Mouse (Mus musculus) heart, embryonic 14.5 days (tissue): ENCODE measurements around the gene Rps6ka2. TPM values are rescaled to one million over a fixed set of nuclear protein-coding genes. Genes with fewer than 3 reads are reported as not detected.

Source experiments
- ATAC-seq: fragments of 200-750 bp; cut with Nextera tagmentation; 2 replicates; pipeline ENCODE4 v1.8.0; 2017; ENCODE audit warnings: low read depth, moderate TSS enrichment; ENCODE audit not compliant: insufficient number of reproducible peaks, insufficient read depth, low FRiP score
- H3K27ac ChIP-seq, 2 experiments: fragments of 200-500 bp in 1 of 2; fragments of 300-500 bp in 1 of 2; sonication (generic) in 1 of 2; replicated peaks in 1 of 2; 2 replicates each; pipeline ENCODE4 v1.5.1; 2012 to 2014; ENCODE audit warnings: low read depth in 2 of 2, low read length in 2 of 2, control low read depth in 1 of 2, mild to moderate bottlenecking in 1 of 2, mixed read lengths in 1 of 2; ENCODE audit not compliant: control insufficient read depth in 1 of 2, insufficient read depth in 1 of 2
- H3K27me3 ChIP-seq: fragments of 300-500 bp; sonication (generic); 2 replicates; pipeline ENCODE4 v1.6.1; 2014; ENCODE audit warnings: mild to moderate bottlenecking, low read length, control low read depth; ENCODE audit not compliant: control insufficient read depth, insufficient read depth
- H3K36me3 ChIP-seq: fragments of 300-500 bp; sonication (generic); 2 replicates; pipeline ENCODE4 v1.6.1; 2014; ENCODE audit warnings: mild to moderate bottlenecking, control low read depth, low read length, mixed read lengths; ENCODE audit not compliant: control insufficient read depth, insufficient read depth
- H3K4me1 ChIP-seq, 2 experiments: fragments of 200-500 bp in 1 of 2; fragments of 300-500 bp in 1 of 2; sonication (generic) in 1 of 2; 2 replicates each; pipeline ENCODE4 v1.6.1; 2012 to 2014; ENCODE audit warnings: low read length in 2 of 2, control low read depth in 1 of 2, mixed read lengths in 1 of 2; ENCODE audit not compliant: control insufficient read depth in 2 of 2, insufficient read depth in 2 of 2
- H3K4me2 ChIP-seq: fragments of 300-500 bp; sonication (generic); 2 replicates; pipeline ENCODE4 v1.6.1; 2014; ENCODE audit warnings: mild to moderate bottlenecking, low read length
- H3K4me3 ChIP-seq, 2 experiments: fragments of 200-500 bp in 1 of 2; fragments of 300-500 bp in 1 of 2; sonication (generic) in 1 of 2; 2 replicates each; pipeline ENCODE4 v1.5.1; 2012 to 2014; ENCODE audit warnings: low read length in 2 of 2, mild to moderate bottlenecking in 2 of 2, control low read depth in 1 of 2, low read depth in 1 of 2, moderate library complexity in 1 of 2; ENCODE audit not compliant: control insufficient read depth in 1 of 2, insufficient read depth in 1 of 2
- H3K9ac ChIP-seq: fragments of 300-500 bp; sonication (generic); 2 replicates; pipeline ENCODE4 v1.6.1; 2014; ENCODE audit warnings: mild to moderate bottlenecking, low read length
- H3K9me3 ChIP-seq: fragments of 300-500 bp; sonication (generic); 2 replicates; pipeline ENCODE4 v1.6.1; 2016; ENCODE audit warnings: low read length, control low read depth; ENCODE audit not compliant: control insufficient read depth
- WGBS: fragments of 180-500 bp; shearing (Covaris S2); extraction: QIAGEN DNeasy Blood & Tissue Kit; methylation state at CpG from one replicate; pipeline ENCODE4 v1.1.7; 2014; 5-methylcytosine and 5-hydroxymethylcytosine counted together
- polyA plus RNA-seq: library from polyadenylated mRNA; unstranded; fragments of >200 nt; fragmentation: Nextera tagmentation; extraction: Ambion mirVana; gene quantifications from 2 replicates; pipeline ENCODE4 v1.2.1, GENCODE M21; 2014

Gene Rps6ka2
- polyA plus RNA-seq, 1 experiment from 2014 or later, result 43.7 TPM

- Histone ChIP-seq H3K4me1 (peaks cover 5 to 6% of the 10 kb centered on the region in 2 experiments), H3K4me3 (no peak overlapping the region), H3K9ac (no peak overlapping the region), H3K27ac (no peak overlapping the region), H3K36me3 (peaks cover 22% of the 10 kb centered on the region), H3K9me3 (no peaks in the 10 kb centered on the region), H3K27me3 (no peaks in the 10 kb centered on the region), H3K4me2 (no peak overlapping the region)
- WGBS, result 83% methylated on average over 6 of the region's 6 CpGs
- peak; percentile 61; the same call in 1 of the 2 replicates for ATAC-seq
Measured at GRCm38 (mm10) chr17:7245078-7245477, 75.2 kb downstream of the Rps6ka2 start.

GRCm38 (mm10) chr17:7246893-7247556, 77.1 kb downstream of the Rps6ka2 start:
- peaks cover 36% of the 10 kb centered on the region for H3K36me3 ChIP-seq
- 87% methylated on average over 6 of the region's 6 CpGs for WGBS
- no peak for ATAC-seq

GRCm38 (mm10) chr17:7250373-7250772, 80.5 kb downstream of the Rps6ka2 start:
- no peak overlapping the region for H3K9ac ChIP-seq
- no peaks in the 10 kb centered on the region for H3K4me1 ChIP-seq
- H3K36me3 ChIP-seq, result peaks cover 63% of the 10 kb centered on the region
- H3K4me3 ChIP-seq, result no peak overlapping the region
- ATAC-seq, result no peak
- no peaks in the 10 kb centered on the region for H3K27me3 ChIP-seq
- no peak overlapping the region for H3K4me2 ChIP-seq
- no peaks in the 10 kb centered on the region for H3K9me3 ChIP-seq
- 69% methylated on average over 4 of the region's 4 CpGs for WGBS
- H3K27ac ChIP-seq, result no peak overlapping the region

More at GRCm38 (mm10) chr17:7246893-7247556, 77.1 kb downstream of the Rps6ka2 start:
- no peaks in the 10 kb centered on the region for H3K27me3 ChIP-seq
- no peak overlapping the region for H3K4me3 ChIP-seq
- no peak overlapping the region for H3K9ac ChIP-seq
- H3K27ac ChIP-seq, result no peak overlapping the region
- no peaks in the 10 kb centered on the region for H3K9me3 ChIP-seq
- no peak overlapping the region for H3K4me2 ChIP-seq
- H3K4me1 ChIP-seq, result peaks cover 5 to 6% of the 10 kb centered on the region in 2 experiments

- WGBS, result 70% methylated on average over 1 of the region's 1 CpGs
- peaks cover 22 to 30% of the 10 kb centered on the region in 2 experiments for H3K4me1 ChIP-seq
- no peak overlapping the region for H3K4me2 ChIP-seq
- no peak overlapping the region for H3K27ac ChIP-seq
- no peak overlapping the region for H3K4me3 ChIP-seq
- H3K9me3 ChIP-seq, result no peaks in the 10 kb centered on the region
- H3K36me3 ChIP-seq, result peaks cover 47% of the 10 kb centered on the region
- no peaks in the 10 kb centered on the region for H3K27me3 ChIP-seq
- no peak overlapping the region for H3K9ac ChIP-seq
- no peak for ATAC-seq
Measured at GRCm38 (mm10) chr17:7257208-7257607, 87.3 kb downstream of the Rps6ka2 start.

GRCm38 (mm10) chr17:7258748-7259359, 88.9 kb downstream of the Rps6ka2 start:
- Histone ChIP-seq H3K4me2 (no peak overlapping the region), H3K9ac (no peak overlapping the region), H3K27me3 (no peaks in the 10 kb centered on the region), H3K36me3 (peaks cover 48% of the 10 kb centered on the region), H3K4me3 (no peak overlapping the region), H3K9me3 (no peaks in the 10 kb centered on the region), H3K27ac (0 out of 4 replicates have a peak overlapping the region, but pooled peaks of 1 of the 2 experiments have one; percentile 4), H3K4me1 (peaks cover 23 to 37% of the 10 kb centered on the region in 2 experiments)
- no peak for ATAC-seq
- 71% methylated on average over 15 of the region's 15 CpGs for WGBS

- H3K9ac ChIP-seq, result peak overlapping the region; percentile 32; the same call in 1 of the 2 replicates
- H3K4me3 ChIP-seq, result no peak overlapping the region
- peaks cover 27 to 48% of the 10 kb centered on the region in 2 experiments for H3K4me1 ChIP-seq
- no peaks in the 10 kb centered on the region for H3K27me3 ChIP-seq
- H3K4me2 ChIP-seq, result peak overlapping the region; percentile 27
- peak overlapping the region; percentile 28 to 37 for H3K27ac ChIP-seq
- peaks cover 40% of the 10 kb centered on the region for H3K36me3 ChIP-seq
- 6% methylated on average over 10 of the region's 10 CpGs for WGBS
- peak; percentile 75 for ATAC-seq
- no peaks in the 10 kb centered on the region for H3K9me3 ChIP-seq
Measured at GRCm38 (mm10) chr17:7260360-7260759, 90.4 kb downstream of the Rps6ka2 start.

GRCm38 (mm10) chr17:7262056-7262455, 92.1 kb downstream of the Rps6ka2 start:
- Histone ChIP-seq H3K27me3 (no peaks in the 10 kb centered on the region), H3K4me1 (peaks cover 38 to 64% of the 10 kb centered on the region in 2 experiments), H3K9me3 (no peaks in the 10 kb centered on the region), H3K27ac (peak overlapping the region; percentile 9 to 37; a peak in 3 of 4 replicates), H3K36me3 (peaks cover 28% of the 10 kb centered on the region), H3K4me3 (no peak overlapping the region), H3K4me2 (no peak overlapping the region), H3K9ac (no peak overlapping the region)
- no peak for ATAC-seq
- 14% methylated on average over 10 of the region's 10 CpGs for WGBS
